Mouse (Mus musculus): Measurements from ENCODE around the gene Zmat5. TPM values are rescaled to one million over a fixed set of nuclear protein-coding genes. Genes with fewer than 3 reads are reported as not detected.
"Not testable (repeated sequence)": the region's sequence is repeated elsewhere in the genome, so short reads cannot be mapped to it uniquely, and the experiment has no call there.

Zmat5 gene
- polyA plus RNA-seq, 1 experiment from 2014 or later, result 84.4 TPM

GRCm38 (mm10) chr11:4692162-4692561, 12.3 kb upstream of the Zmat5 start:
- WGBS, result 89% methylated on average over 11 of the region's 11 CpGs
- H3K4me2 ChIP-seq, result no peak overlapping the region
- H3K4me3 ChIP-seq, result no peak overlapping the region
- H3K36me3 ChIP-seq (ENCODE audit: poor library complexity, severe bottlenecking), result no peaks in the 10 kb centered on the region
- H3K27ac ChIP-seq, result no peak overlapping the region
- no peak for ATAC-seq
- H3K9ac ChIP-seq, result no peak overlapping the region
- H3K9me3 ChIP-seq (replicated peaks), result no peaks in the 10 kb centered on the region
- H3K4me1 ChIP-seq, result no peaks in the 10 kb centered on the region
- no peaks in the 10 kb centered on the region for H3K27me3 ChIP-seq

GRCm38 (mm10) chr11:4697043-4697983, 7.2 kb upstream of the Zmat5 start:
- ATAC-seq, result no peak
- Histone ChIP-seq H3K27ac (no peak overlapping the region), H3K4me2 (no peak overlapping the region), H3K36me3 (ENCODE audit: poor library complexity, severe bottlenecking) (peaks cover 25% of the 10 kb centered on the region), H3K9me3 (replicated peaks) (no peaks in the 10 kb centered on the region), H3K4me3 (no peak overlapping the region), H3K4me1 (no peaks in the 10 kb centered on the region), H3K27me3 (no peaks in the 10 kb centered on the region), H3K9ac (no peak overlapping the region)
- 67% methylated on average over 7 of the region's 7 CpGs for WGBS

GRCm38 (mm10) chr11:4700726-4701125, 3.8 kb upstream of the Zmat5 start:
- peaks cover 27% of the 10 kb centered on the region for H3K36me3 ChIP-seq (ENCODE audit: poor library complexity, severe bottlenecking)
- ATAC-seq, result no peak
- H3K27me3 ChIP-seq, result no peaks in the 10 kb centered on the region
- no peaks in the 10 kb centered on the region for H3K9me3 ChIP-seq (replicated peaks)
- H3K4me2 ChIP-seq, result no peak overlapping the region
- H3K9ac ChIP-seq, result no peak overlapping the region
- H3K4me3 ChIP-seq, result no peak overlapping the region
- no peak overlapping the region for H3K27ac ChIP-seq
- peaks cover 18% of the 10 kb centered on the region for H3K4me1 ChIP-seq
- 89% methylated on average over 8 of the region's 8 CpGs for WGBS

- H3K9me3 ChIP-seq (replicated peaks), result no peaks in the 10 kb centered on the region
- peaks cover 18% of the 10 kb centered on the region for H3K4me1 ChIP-seq
- no peaks in the 10 kb centered on the region for H3K27me3 ChIP-seq
- peak overlapping the region; percentile 91 for H3K4me2 ChIP-seq
- peak overlapping the region; percentile 84 for H3K9ac ChIP-seq
- H3K36me3 ChIP-seq (ENCODE audit: poor library complexity, severe bottlenecking), result peaks cover 27% of the 10 kb centered on the region
- peak overlapping the region; percentile 89 for H3K4me3 ChIP-seq
- no peak overlapping the region for H3K27ac ChIP-seq
- no peak for ATAC-seq
- WGBS, result 8% methylated on average over 12 of the region's 12 CpGs
Observed at GRCm38 (mm10) chr11:4703688-4704071, 798 bp upstream of the Zmat5 start.

GRCm38 (mm10) chr11:4705178-4705577, 700 bp downstream of the Zmat5 start:
- Histone ChIP-seq H3K27ac (no peak overlapping the region), H3K36me3 (ENCODE audit: poor library complexity, severe bottlenecking) (peaks cover 22% of the 10 kb centered on the region), H3K9me3 (replicated peaks) (no peaks in the 10 kb centered on the region), H3K9ac (peak overlapping the region; percentile 72), H3K4me2 (peak overlapping the region; percentile 91), H3K4me3 (peak overlapping the region; percentile 89), H3K27me3 (no peaks in the 10 kb centered on the region), H3K4me1 (peaks cover 18% of the 10 kb centered on the region)
- ATAC-seq, result no peak
- 9% methylated on average over 4 of the region's 4 CpGs for WGBS

GRCm38 (mm10) chr11:4710188-4710587, 5.7 kb downstream of the Zmat5 start:
- H3K4me3 ChIP-seq; H3K27me3 ChIP-seq; ATAC-seq; H3K9me3 ChIP-seq (replicated peaks); H3K9ac ChIP-seq; H3K4me2 ChIP-seq; H3K27ac ChIP-seq; H3K4me1 ChIP-seq; H3K36me3 ChIP-seq (ENCODE audit: poor library complexity, severe bottlenecking): not testable (repeated sequence)
- 91% methylated on average over 4 of the region's 4 CpGs for WGBS

- no peak overlapping the region for H3K9ac ChIP-seq
- no peaks in the 10 kb centered on the region for H3K9me3 ChIP-seq (replicated peaks)
- no peaks in the 10 kb centered on the region for H3K36me3 ChIP-seq (ENCODE audit: poor library complexity, severe bottlenecking)
- H3K27me3 ChIP-seq, result no peaks in the 10 kb centered on the region
- ATAC-seq, result no peak
- H3K4me1 ChIP-seq, result peaks cover 4% of the 10 kb centered on the region; the same call in 1 of the 2 replicates
- H3K4me2 ChIP-seq, result no peak overlapping the region
- no peak overlapping the region for H3K27ac ChIP-seq
- H3K4me3 ChIP-seq, result no peak overlapping the region
Observed at GRCm38 (mm10) chr11:4712822-4713221, 8.3 kb downstream of the Zmat5 start.

GRCm38 (mm10) chr11:4714727-4715126, 10.2 kb downstream of the Zmat5 start:
- Histone ChIP-seq H3K4me1 (peaks cover 4% of the 10 kb centered on the region; the same call in 1 of the 2 replicates), H3K36me3 (ENCODE audit: poor library complexity, severe bottlenecking) (no peaks in the 10 kb centered on the region), H3K4me3 (no peak overlapping the region), H3K9ac (no peak overlapping the region), H3K4me2 (no peak overlapping the region), H3K27me3 (no peaks in the 10 kb centered on the region), H3K27ac (no peak overlapping the region), H3K9me3 (replicated peaks) (no peaks in the 10 kb centered on the region)
- WGBS, result 87% methylated on average over 4 of the region's 4 CpGs
- ATAC-seq, result no peak

GRCm38 (mm10) chr11:4715596-4715995, 11.1 kb downstream of the Zmat5 start:
- no peaks in the 10 kb centered on the region for H3K36me3 ChIP-seq (ENCODE audit: poor library complexity, severe bottlenecking)
- H3K9ac ChIP-seq, result no peak overlapping the region
- ATAC-seq, result no peak
- H3K27ac ChIP-seq, result no peak overlapping the region
- no peak overlapping the region for H3K4me2 ChIP-seq
- 86% methylated on average over 4 of the region's 4 CpGs for WGBS
- H3K4me3 ChIP-seq, result no peak overlapping the region
- H3K4me1 ChIP-seq, result peaks cover 7% of the 10 kb centered on the region
- H3K27me3 ChIP-seq, result no peaks in the 10 kb centered on the region
- H3K9me3 ChIP-seq (replicated peaks), result no peaks in the 10 kb centered on the region

GRCm38 (mm10) chr11:4716530-4717236, 12.2 kb downstream of the Zmat5 start:
- no peak overlapping the region for H3K4me3 ChIP-seq
- no peaks in the 10 kb centered on the region for H3K27me3 ChIP-seq
- ATAC-seq, result no peak
- H3K4me2 ChIP-seq, result no peak overlapping the region
- no peak overlapping the region for H3K9ac ChIP-seq
- H3K4me1 ChIP-seq, result peaks cover 17% of the 10 kb centered on the region
- no peaks in the 10 kb centered on the region for H3K9me3 ChIP-seq (replicated peaks)
- no peak overlapping the region for H3K27ac ChIP-seq
- 88% methylated on average over 5 of the region's 5 CpGs for WGBS
- H3K36me3 ChIP-seq (ENCODE audit: poor library complexity, severe bottlenecking), result no peaks in the 10 kb centered on the region

GRCm38 (mm10) chr11:4718548-4718947, 14.1 kb downstream of the Zmat5 start:
- Histone ChIP-seq H3K9me3 (replicated peaks) (no peaks in the 10 kb centered on the region), H3K9ac (no peak overlapping the region), H3K36me3 (ENCODE audit: poor library complexity, severe bottlenecking) (peaks cover 14% of the 10 kb centered on the region), H3K27me3 (no peaks in the 10 kb centered on the region), H3K4me2 (no peak overlapping the region), H3K4me3 (no peak overlapping the region), H3K4me1 (peaks cover 17% of the 10 kb centered on the region), H3K27ac (no peak overlapping the region)
- 85% methylated on average over 5 of the region's 5 CpGs for WGBS
- ATAC-seq, result no peak

GRCm38 (mm10) chr11:4719961-4720360, 15.5 kb downstream of the Zmat5 start:
- no peaks in the 10 kb centered on the region for H3K9me3 ChIP-seq (replicated peaks)
- 93% methylated on average over 9 of the region's 9 CpGs for WGBS
- no peak overlapping the region for H3K4me2 ChIP-seq
- no peak overlapping the region for H3K27ac ChIP-seq
- no peaks in the 10 kb centered on the region for H3K27me3 ChIP-seq
- peaks cover 28% of the 10 kb centered on the region for H3K36me3 ChIP-seq (ENCODE audit: poor library complexity, severe bottlenecking)
- ATAC-seq, result no peak
- H3K4me3 ChIP-seq, result no peak overlapping the region
- H3K9ac ChIP-seq, result no peak overlapping the region
- peaks cover 17% of the 10 kb centered on the region for H3K4me1 ChIP-seq

Data from forebrain, embryonic 13.5 days (tissue).